Mouse (Mus musculus) small intestine, adult 2 months (tissue): ENCODE measurements around the gene Dtymk. TPM values are rescaled to one million over a fixed set of nuclear protein-coding genes. Genes with fewer than 3 reads are reported as not detected.
A peak's percentile ranks its signal among the peaks of the same experiment; 100 is the strongest.
"Not testable (repeated sequence)": the region's sequence is repeated elsewhere in the genome, so short reads cannot be mapped to it uniquely, and the experiment has no call there.

Source experiments
- H3K27ac ChIP-seq: fragments of 200-500 bp; 2 replicates; pipeline ENCODE4 v1.5.1; 2012; ENCODE audit warnings: low read depth, low read length, control low read depth, inconsistent platforms; ENCODE audit not compliant: insufficient read depth
- H3K27me3 ChIP-seq: fragments of 200-500 bp; 2 replicates; pipeline ENCODE4 v1.6.1; 2012; ENCODE audit warnings: mild to moderate bottlenecking, moderate library complexity, low read length, inconsistent platforms; ENCODE audit not compliant: control insufficient read depth, insufficient read depth
- H3K36me3 ChIP-seq: fragments of 200-500 bp; 2 replicates; pipeline ENCODE4 v1.6.1; 2012; ENCODE audit warnings: mild to moderate bottlenecking, low read length, control low read depth, inconsistent platforms; ENCODE audit not compliant: control insufficient read depth, insufficient read depth
- H3K4me1 ChIP-seq: fragments of 200-500 bp; 2 replicates; pipeline ENCODE4 v1.6.1; 2012; ENCODE audit warnings: low read length, inconsistent platforms, mixed read lengths; ENCODE audit not compliant: control insufficient read depth, insufficient read depth, insufficient read length
- H3K4me3 ChIP-seq: fragments of 200-500 bp; 2 replicates; pipeline ENCODE4 v1.5.1; 2012; ENCODE audit warnings: low read depth, mild to moderate bottlenecking, control low read depth, inconsistent platforms, low read length, moderate library complexity
- CTCF ChIP-seq: fragments of 200-500 bp; IDR thresholded peaks from 2 replicates; pipeline ENCODE4 v1.5.1; 2012; ENCODE audit warnings: low read depth, mild to moderate bottlenecking, control low read depth, inconsistent platforms, low read length, moderate library complexity, mixed read lengths; ENCODE audit not compliant: insufficient replicate concordance, insufficient read length; ENCODE audit errors: extremely low read depth
- POLR2A ChIP-seq: fragments of 200-500 bp; IDR thresholded peaks from 2 replicates; pipeline ENCODE4 v1.6.1; 2012; ENCODE audit warnings: low read depth, mild to moderate bottlenecking, control low read depth, inconsistent platforms, low read length, moderate library complexity
- WGBS: fragments of 180-500 bp; shearing (Covaris S2); methylation state at CpG from one replicate; pipeline ENCODE4 v1.1.7; 2018; 5-methylcytosine and 5-hydroxymethylcytosine counted together
- polyA plus RNA-seq: library from polyadenylated mRNA; depleted of rRNA; stranded (reverse); fragments of >200 nt; gene quantifications from 2 replicates; pipeline ENCODE4 v1.2.3, GENCODE M21; 2012; rRNA removed

Gene Dtymk
- 10.2 and 14.5 TPM in 2 replicates for polyA plus RNA-seq

DNA sequence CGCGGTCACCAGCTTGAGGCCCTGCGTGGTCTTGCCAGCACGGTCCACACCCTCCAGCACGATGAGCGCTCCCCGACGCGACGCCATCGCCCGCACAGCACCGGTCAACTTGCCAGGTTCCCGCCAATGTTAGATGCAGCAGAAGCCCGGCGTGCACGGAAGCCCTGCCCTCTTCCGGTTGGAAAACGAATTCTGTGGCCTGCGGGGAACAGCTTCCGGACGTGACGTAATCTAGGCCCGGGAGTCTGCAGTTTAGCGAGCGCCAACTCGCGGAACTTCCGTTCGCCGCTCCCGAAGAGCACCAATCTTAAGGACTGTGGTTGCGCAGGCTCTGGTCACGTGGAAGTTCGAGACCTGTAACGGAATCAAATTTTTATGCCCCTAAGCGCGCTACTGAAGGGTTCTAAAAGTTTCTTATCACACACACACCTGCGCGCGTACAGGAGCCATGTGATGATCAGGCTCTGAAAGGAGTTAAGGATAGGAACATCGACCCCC, at the start of gene Dtymk:
Gene Dtymk, minus strand, starts transcription at position 194 of the 498 bp plus-strand sequence.
- H3K27me3 ChIP-seq, result no peaks in the 10 kb centered on the region
- peak; percentile 25 for TF ChIP-seq POLR2A
- TF ChIP-seq CTCF, result no peak
- under 1% methylated on average over 42 of the region's 42 CpGs for WGBS

DNA sequence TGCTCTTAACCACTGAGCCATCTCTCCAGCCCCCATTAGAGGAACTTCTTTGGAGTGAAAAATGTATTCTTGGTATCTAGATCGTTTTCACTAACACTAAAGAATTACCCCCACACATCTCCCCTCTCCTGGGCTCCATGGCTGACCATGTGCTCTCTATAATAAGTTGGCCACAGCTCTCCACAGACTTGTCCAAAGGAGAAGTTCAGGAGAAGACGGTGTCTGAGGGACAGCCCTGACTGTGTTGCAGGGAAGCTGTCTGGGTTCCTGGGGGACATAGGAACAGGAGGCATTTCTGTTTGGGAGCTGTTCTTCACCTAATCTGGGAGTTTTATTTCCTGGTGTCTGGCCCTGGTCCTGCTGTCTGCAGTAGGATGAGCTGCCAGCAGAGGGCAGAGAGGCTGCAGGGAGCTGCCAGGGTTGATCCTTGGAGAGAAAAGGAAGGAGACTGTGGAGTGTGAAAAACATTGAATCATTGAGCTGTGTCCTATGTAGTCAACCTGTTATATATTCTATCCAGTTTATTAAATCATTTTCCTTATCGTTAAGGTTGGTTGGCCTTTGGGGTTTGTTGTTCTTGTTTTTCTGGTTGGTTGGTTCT, 44.1 kb upstream of the Dtymk start:
- H3K4me1 ChIP-seq, H3K27ac ChIP-seq, H3K27me3 ChIP-seq, H3K4me3 ChIP-seq, H3K36me3 ChIP-seq: not testable (repeated sequence)
- WGBS, result 32% methylated on average over 1 of the region's 3 CpGs

More for the DNA sequence above, at the start of gene Dtymk:
- H3K36me3 ChIP-seq, result peaks cover 7% of the 10 kb centered on the region
- H3K27ac ChIP-seq, result peak within 1 kb of the TSS; percentile 80
- H3K4me3 ChIP-seq, result peak within 1 kb of the TSS; percentile 96
- H3K4me1 ChIP-seq, result peaks cover 14% of the 10 kb centered on the region; the same call in 1 of the 2 replicates

DNA sequence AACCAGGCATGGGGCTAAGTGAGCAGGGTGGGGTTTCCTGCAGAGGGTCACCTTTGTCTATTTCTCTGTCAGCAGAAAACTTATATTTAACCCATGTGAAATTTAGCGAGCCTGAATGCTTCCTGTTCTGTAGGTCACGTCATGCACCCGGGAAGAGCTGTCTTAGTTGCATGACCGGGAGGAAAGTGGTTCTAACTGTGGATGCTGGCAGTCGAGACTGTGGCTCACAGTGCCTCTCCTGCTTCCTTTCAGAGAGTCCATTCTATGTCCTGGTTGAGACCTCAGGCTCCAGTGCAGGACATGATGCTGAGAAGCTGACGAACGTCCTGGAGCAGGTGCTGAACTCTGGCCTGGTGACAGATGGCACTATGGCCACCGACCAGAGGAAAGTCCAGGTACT, 36.8 kb upstream of the Dtymk start:
- H3K4me3 ChIP-seq, H3K4me1 ChIP-seq, H3K27ac ChIP-seq, H3K27me3 ChIP-seq: not testable (repeated sequence)
- WGBS, result 88% methylated on average over 8 of the region's 8 CpGs
- H3K36me3 ChIP-seq, result peaks cover 27% of the 10 kb centered on the region

DNA sequence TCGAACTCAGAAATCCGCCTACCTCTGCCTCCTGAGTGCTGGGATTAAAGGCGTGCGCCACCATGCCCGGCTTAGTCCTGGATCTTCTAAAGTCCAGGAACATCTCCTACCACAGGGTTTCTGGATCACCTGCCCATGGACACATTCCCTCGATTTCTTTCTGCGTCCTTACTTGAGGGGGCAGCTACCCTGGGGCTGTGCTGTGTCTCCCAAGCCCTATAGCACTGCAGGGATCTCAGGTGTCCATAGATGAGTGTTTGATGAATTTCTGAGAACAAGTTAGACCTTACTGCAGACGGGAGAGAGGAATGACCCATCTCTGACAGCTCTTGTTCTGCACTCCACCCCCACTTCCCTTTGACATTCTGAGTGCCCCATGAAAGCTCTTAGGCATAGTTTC, 35.6 kb upstream of the Dtymk start:
- Histone ChIP-seq H3K4me3 (no peak overlapping the region), H3K36me3 (peaks cover 29% of the 10 kb centered on the region), H3K27me3 (no peaks in the 10 kb centered on the region), H3K27ac (no peak overlapping the region), H3K4me1 (no peaks in the 10 kb centered on the region)
- TF ChIP-seq CTCF (no peak), POLR2A (no peak)
- 95% methylated on average over 8 of the region's 8 CpGs for WGBS

DNA sequence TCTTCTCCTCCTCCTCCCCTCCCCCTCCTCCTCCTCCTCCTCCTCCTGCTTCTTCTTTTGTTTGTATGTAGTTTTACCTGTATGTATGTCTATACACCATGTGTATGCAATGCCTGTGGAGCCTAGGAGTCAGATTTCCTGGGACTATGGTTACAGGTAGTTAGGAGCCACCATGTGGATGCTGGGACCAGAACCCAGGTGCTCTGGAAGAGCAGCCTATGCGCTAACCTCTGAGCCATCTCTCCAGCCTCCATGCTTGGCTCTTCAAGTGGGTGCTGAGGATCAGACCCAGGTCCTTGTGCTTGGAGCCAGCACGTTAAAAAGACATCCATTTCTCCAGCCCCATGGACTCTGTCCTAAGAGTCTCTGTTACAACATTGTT, 34.8 kb upstream of the Dtymk start:
- Histone ChIP-seq H3K36me3 (peaks cover 29% of the 10 kb centered on the region), H3K4me3 (no peak overlapping the region), H3K27ac (no peak overlapping the region), H3K27me3 (no peaks in the 10 kb centered on the region), H3K4me1 (no peaks in the 10 kb centered on the region)
- TF ChIP-seq CTCF (no peak), POLR2A (no peak)
- WGBS, result 77% methylated on average over 2 of the region's 2 CpGs

DNA sequence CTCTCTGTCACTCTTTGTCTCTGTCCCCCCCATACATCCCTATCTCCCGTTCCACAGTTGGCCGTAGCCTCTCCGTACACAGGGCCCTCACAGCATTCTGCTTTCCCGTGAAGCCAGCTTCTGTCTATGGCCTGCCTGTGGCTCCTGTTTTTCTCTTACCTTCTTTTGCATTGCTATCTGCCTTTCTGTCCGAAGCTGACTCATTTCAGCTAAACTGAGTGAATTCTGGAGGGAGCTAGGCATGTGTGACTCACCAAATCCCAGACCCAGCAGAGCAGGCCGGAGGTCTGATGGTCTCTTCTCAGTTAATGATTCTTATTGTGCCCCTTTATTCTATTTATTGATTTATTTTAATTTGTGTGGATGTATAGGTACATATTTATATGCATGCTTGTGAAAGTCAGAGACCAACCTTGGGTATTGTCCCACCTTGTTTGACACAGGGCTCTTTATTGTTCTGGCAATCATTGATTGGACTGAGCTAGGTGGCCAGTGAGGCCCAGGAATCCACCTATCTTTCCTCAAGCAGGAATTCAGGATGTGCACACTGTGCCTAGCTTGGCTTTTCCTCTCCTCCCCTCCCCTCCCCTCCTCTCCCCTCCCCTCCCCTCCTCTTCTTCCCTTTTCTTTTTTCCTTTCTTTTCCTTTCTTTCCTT, 34.3 kb upstream of the Dtymk start:
- no peak overlapping the region for H3K27ac ChIP-seq
- peaks cover 29% of the 10 kb centered on the region for H3K36me3 ChIP-seq
- no peak overlapping the region for H3K4me3 ChIP-seq
- no peaks in the 10 kb centered on the region for H3K4me1 ChIP-seq
- TF ChIP-seq POLR2A (no peak), CTCF (no peak)
- 92% methylated on average over 6 of the region's 6 CpGs for WGBS
- no peaks in the 10 kb centered on the region for H3K27me3 ChIP-seq

DNA sequence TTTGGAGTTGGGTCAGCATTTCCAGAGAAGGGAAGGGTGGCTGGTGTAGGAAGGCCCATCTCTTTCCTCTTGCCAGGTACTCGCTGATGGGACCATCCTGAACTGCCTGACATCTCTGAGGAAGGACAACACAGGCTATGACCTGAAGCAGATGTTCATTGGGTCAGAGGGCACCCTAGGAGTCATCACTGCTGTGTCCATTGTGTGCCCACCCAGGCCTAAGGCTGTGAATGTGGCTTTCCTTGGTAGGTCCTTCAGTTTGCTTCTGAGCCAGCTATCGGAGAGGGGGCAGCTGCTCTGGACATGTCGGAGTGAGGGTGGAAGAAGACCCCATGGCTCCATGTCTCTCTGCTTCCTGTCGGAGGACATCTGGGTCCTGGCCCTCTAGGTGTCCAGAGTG, 33.5 kb upstream of the Dtymk start:
- over 99% methylated on average over 4 of the region's 4 CpGs for WGBS

More for the DNA sequence above, 33.5 kb upstream of the Dtymk start:
- Histone ChIP-seq H3K36me3 (peaks cover 29% of the 10 kb centered on the region), H3K27ac (no peak overlapping the region), H3K4me1 (no peaks in the 10 kb centered on the region), H3K4me3 (no peak overlapping the region), H3K27me3 (no peaks in the 10 kb centered on the region)
- no peak for TF ChIP-seq POLR2A
- no peak for TF ChIP-seq CTCF
